Mouse (Mus musculus) adrenal gland, postnatal 36 days (tissue): ENCODE data around the gene Tmem59l. TPM values are rescaled to one million over a fixed set of nuclear protein-coding genes. Genes with fewer than 3 reads are reported as not detected.

Experiments
- total RNA-seq, 2 experiments: library from RNA; stranded (reverse); gene quantifications; 2 replicates each; pipeline ENCODE4 v1.2.3; 2021

The Tmem59l gene
- total RNA-seq, 2 experiments from 2014 or later, result 9.5 to 11.3 TPM

Other genes with a start within 250 kb of the Tmem59l start
- 10 to 100 TPM; 16.7 to 20.9 TPM for gene Homer3, start 204.5 kb downstream of the Tmem59l start, total RNA-seq
- 10 to 100 TPM; 69.9 to 72.0 TPM for gene Ddx49, start 184.9 kb downstream of the Tmem59l start, total RNA-seq
- gene Cope, start 184.8 kb downstream of the Tmem59l start, total RNA-seq, result 100 to 1,000 TPM; 194 to 215 TPM
- gene Cers1, start 171.6 kb downstream of the Tmem59l start, total RNA-seq, result 1 to 10 TPM; 1.8 to 2.2 TPM
- gene Gdf1, start 157.5 kb downstream of the Tmem59l start, total RNA-seq, result under 1 TPM in 1 of 2 experiments, not detected in 1; 0.30 TPM
- gene Upf1, start 134.1 kb downstream of the Tmem59l start, total RNA-seq, result 10 to 100 TPM; 62.2 to 67.6 TPM
- not detected for gene Comp, start 113.8 kb downstream of the Tmem59l start, total RNA-seq
- 10 to 100 TPM; 21.8 to 25.7 TPM for gene Crtc1, start 47.8 kb downstream of the Tmem59l start, total RNA-seq
- 10 to 100 TPM; 23.6 to 24.4 TPM for gene Klhl26, start 10.4 kb downstream of the Tmem59l start, total RNA-seq
- gene Crlf1, start 5.8 kb upstream of the Tmem59l start, total RNA-seq, result under 1 TPM; 0.23 to 0.95 TPM
- gene Rex1bd, start 19.4 kb upstream of the Tmem59l start, total RNA-seq, result 100 to 1,000 TPM; 144 to 154 TPM
- 1,000 to 10,000 TPM; 1,515 to 1,560 TPM for gene Uba52, start 23.4 kb upstream of the Tmem59l start, total RNA-seq
- 100 to 1,000 TPM; 265 to 329 TPM for gene Fkbp8, start 40.4 kb upstream of the Tmem59l start, total RNA-seq
- 10 to 100 TPM; 63.2 to 89.1 TPM for gene Kxd1, start 40.6 kb upstream of the Tmem59l start, total RNA-seq
- 10 to 100 TPM; 22.3 to 25.3 TPM for gene Ell, start 52.1 kb upstream of the Tmem59l start, total RNA-seq
- gene Isyna1, start 107.0 kb upstream of the Tmem59l start, total RNA-seq, result 100 to 1,000 TPM in 1 of 2 experiments, 10 to 100 TPM in 1; 98.7 to 260 TPM
- 100 to 1,000 TPM in 1 of 2 experiments, 10 to 100 TPM in 1; 89.7 to 103 TPM for gene Ssbp4, start 121.5 kb upstream of the Tmem59l start, total RNA-seq
- 1 to 10 TPM; 2.1 to 2.6 TPM for gene Lrrc25, start 128.8 kb upstream of the Tmem59l start, total RNA-seq
- 1 to 10 TPM; 5.0 to 6.0 TPM for gene Gdf15, start 145.1 kb upstream of the Tmem59l start, total RNA-seq
- 100 to 1,000 TPM; 138 to 139 TPM for gene Pgpep1, start 173.0 kb upstream of the Tmem59l start, total RNA-seq
- 10 to 100 TPM; 74.3 to 84.4 TPM for gene Lsm4, start 185.9 kb upstream of the Tmem59l start, total RNA-seq
- gene Jund, start 211.6 kb upstream of the Tmem59l start, total RNA-seq, result 100 to 1,000 TPM; 219 to 227 TPM
- gene Iqcn, start 216.1 kb upstream of the Tmem59l start, total RNA-seq, result not detected
- not detected for gene Gm3336, start 231.2 kb upstream of the Tmem59l start, total RNA-seq
- gene Pde4c, start 236.4 kb upstream of the Tmem59l start, total RNA-seq, result 1 to 10 TPM in 1 of 2 experiments, under 1 TPM in 1; 0.33 to 1.2 TPM